Mouse (Mus musculus) MEL (cell line): ENCODE data around the gene Plxdc1. TPM values are rescaled to one million over a fixed set of nuclear protein-coding genes. Genes with fewer than 3 reads are reported as not detected.
A peak's percentile ranks its signal among the peaks of the same experiment; 100 is the strongest.

Experiments
- DNase-seq: peaks from one replicate; pipeline ENCODE4 v3.0.0; 2011; ENCODE audit warnings: low read depth, low spot score
- H3K27ac ChIP-seq: 2 replicates; pipeline ENCODE4 v1.5.1; 2012; ENCODE audit warnings: low read depth, mild to moderate bottlenecking, control low read depth, low read length, moderate library complexity; ENCODE audit not compliant: control insufficient read depth
- H3K27me3 ChIP-seq, 2 experiments: fragments of 150-350 bp in 1 of 2; sonication (generic) in 1 of 2; 2 replicates each; pipeline ENCODE4 v1.6.1; 2012; ENCODE audit warnings: low read length in 2 of 2, mild to moderate bottlenecking in 2 of 2, improper control_type of control experiment in 1 of 2, moderate library complexity in 1 of 2; ENCODE audit not compliant: insufficient read depth in 2 of 2, control insufficient read depth in 1 of 2
- H3K36me3 ChIP-seq, 2 experiments: 2 replicates each; pipeline ENCODE4 v1.6.1; 2012 to 2014; ENCODE audit warnings: low read length in 2 of 2, improper control_type of control experiment in 1 of 2, inconsistent platforms in 1 of 2, mild to moderate bottlenecking in 1 of 2; ENCODE audit not compliant: insufficient read depth in 2 of 2, control insufficient read depth in 1 of 2
- H3K4me1 ChIP-seq, 2 experiments: fragments of 150-350 bp in 1 of 2; sonication (generic) in 1 of 2; 2 replicates each; pipeline ENCODE4 v1.6.1; 2012; ENCODE audit warnings: low read length in 2 of 2, improper control_type of control experiment in 1 of 2, mild to moderate bottlenecking in 1 of 2; ENCODE audit not compliant: insufficient read depth in 2 of 2, control insufficient read depth in 1 of 2
- H3K4me3 ChIP-seq, 2 experiments: fragments of 150-350 bp in 1 of 2; sonication (generic) in 1 of 2; 2 replicates each; pipeline ENCODE4 v1.5.1; 2012; ENCODE audit warnings: low read depth in 2 of 2, low read length in 2 of 2, mild to moderate bottlenecking in 2 of 2, moderate library complexity in 2 of 2, control low read depth in 1 of 2, improper control_type of control experiment in 1 of 2; ENCODE audit not compliant: control insufficient read depth in 1 of 2, insufficient read depth in 1 of 2
- H3K79me2 ChIP-seq: 2 replicates; pipeline ENCODE4 v1.6.1; 2012; ENCODE audit warnings: mild to moderate bottlenecking, low read length, moderate library complexity; ENCODE audit not compliant: control insufficient read depth, poor library complexity, insufficient read depth
- H3K9ac ChIP-seq: 2 replicates; pipeline ENCODE4 v1.6.1; 2012; ENCODE audit warnings: low read depth, mild to moderate bottlenecking, control low read depth, low read length, moderate library complexity; ENCODE audit not compliant: control insufficient read depth, poor library complexity, severe bottlenecking
- H3K9me3 ChIP-seq: fragments of 150-350 bp; sonication (generic); replicated peaks from 2 replicates; pipeline ENCODE4 v1.6.1; 2012; ENCODE audit warnings: mild to moderate bottlenecking, low read length, improper control_type of control experiment, moderate library complexity; ENCODE audit not compliant: insufficient read depth
- CHD2 ChIP-seq: IDR thresholded peaks from 2 replicates; pipeline ENCODE4 v1.6.1; 2011; ENCODE audit warnings: low read length, improper control_type of control experiment
- CTCF ChIP-seq, 3 experiments: IDR thresholded peaks in 2 of 3; conservative IDR thresholded peaks in 1 of 3; 2 replicates each; pipeline ENCODE4 v1.5.1; 2011 to 2012; ENCODE audit warnings: low read length in 3 of 3, low read depth in 2 of 3, mild to moderate bottlenecking in 2 of 3, improper control_type of control experiment in 1 of 3, inconsistent platforms in 1 of 3, mixed read lengths in 1 of 3, moderate library complexity in 1 of 3; ENCODE audit not compliant: control insufficient read depth in 1 of 3, insufficient read depth in 1 of 3, poor library complexity in 1 of 3, severe bottlenecking in 1 of 3
- GABPA ChIP-seq: IDR thresholded peaks from 2 replicates; pipeline ENCODE4 v1.6.1; 2012; ENCODE audit warnings: low read depth, mild to moderate bottlenecking, inconsistent platforms, low read length, improper control_type of control experiment, moderate library complexity
- GATA1 ChIP-seq: IDR thresholded peaks from 2 replicates; pipeline ENCODE4 v1.6.1; 2011; ENCODE audit warnings: low read depth, low read length, improper control_type of control experiment
- JUND ChIP-seq: IDR thresholded peaks from 2 replicates; pipeline ENCODE4 v1.6.1; 2011; ENCODE audit warnings: low read depth, mild to moderate bottlenecking, improper control_type of control experiment, low read length
- KAT2A ChIP-seq: conservative IDR thresholded peaks from 2 replicates; pipeline ENCODE4 v1.6.1; 2012; ENCODE audit warnings: low read depth, low read length, improper control_type of control experiment, inconsistent platforms
- MYB ChIP-seq: IDR thresholded peaks from 2 replicates; pipeline ENCODE4 v1.6.1; 2011; ENCODE audit warnings: mild to moderate bottlenecking, low read depth, low read length, improper control_type of control experiment
- NRF1 ChIP-seq: IDR thresholded peaks from 2 replicates; pipeline ENCODE4 v1.6.1; 2014; ENCODE audit warnings: low read depth, mild to moderate bottlenecking, inconsistent platforms, low read length, improper control_type of control experiment, moderate library complexity; ENCODE audit not compliant: poor library complexity, insufficient read depth, severe bottlenecking
- POLR2A ChIP-seq, 2 experiments: IDR thresholded peaks; 2 replicates each; pipeline ENCODE4 v1.6.1; 2011 to 2012; ENCODE audit warnings: low read length in 2 of 2, mild to moderate bottlenecking in 2 of 2, control low read depth in 1 of 2, improper control_type of control experiment in 1 of 2, low read depth in 1 of 2, moderate library complexity in 1 of 2; ENCODE audit not compliant: control insufficient read depth in 1 of 2, insufficient read depth in 1 of 2, poor library complexity in 1 of 2
- RAD21 ChIP-seq: IDR thresholded peaks from 2 replicates; pipeline ENCODE4 v1.6.1; 2011; ENCODE audit warnings: mild to moderate bottlenecking, low read depth, low read length, improper control_type of control experiment
- RCOR1 ChIP-seq: IDR thresholded peaks from 2 replicates; pipeline ENCODE4 v1.6.1; 2012; ENCODE audit warnings: low read depth, mild to moderate bottlenecking, inconsistent platforms, low read length, improper control_type of control experiment
- SIN3A ChIP-seq: IDR thresholded peaks from 2 replicates; pipeline ENCODE4 v1.6.1; 2012; ENCODE audit warnings: low read length, improper control_type of control experiment, inconsistent platforms
- SMC3 ChIP-seq: IDR thresholded peaks from 2 replicates; pipeline ENCODE4 v1.6.1; 2011; ENCODE audit warnings: low read depth, low read length, improper control_type of control experiment
- TCF12 ChIP-seq: IDR thresholded peaks from 2 replicates; pipeline ENCODE4 v1.6.1; 2014; ENCODE audit warnings: low read depth, mild to moderate bottlenecking, inconsistent platforms, low read length, improper control_type of control experiment, moderate library complexity
- USF1 ChIP-seq: IDR thresholded peaks from 2 replicates; pipeline ENCODE4 v1.6.1; 2014; ENCODE audit warnings: low read depth, mild to moderate bottlenecking, inconsistent platforms, low read length, improper control_type of control experiment, moderate library complexity
- USF2 ChIP-seq, 2 experiments: IDR thresholded peaks; 2 replicates each; pipeline ENCODE4 v1.6.1; 2011 to 2012; ENCODE audit warnings: improper control_type of control experiment in 2 of 2, low read length in 2 of 2, borderline replicate concordance in 1 of 2, inconsistent platforms in 1 of 2, low read depth in 1 of 2, mild to moderate bottlenecking in 1 of 2; ENCODE audit not compliant: insufficient read depth in 1 of 2
- polyA plus RNA-seq, 2 experiments: library from polyadenylated mRNA; stranded (reverse) in 1 of 2; unstranded in 1 of 2; fragments of >175 nt in 1 of 2; fragments of >200 nt in 1 of 2; gene quantifications; 2 replicates each; pipeline versions ENCODE4 v1.2.1 to v1.2.4; 2012; ENCODE audit warnings: low replicate concordance in 2 of 2, low read depth in 1 of 2; ENCODE audit not compliant: insufficient read length in 2 of 2, insufficient read depth in 1 of 2, missing spikeins in 1 of 2
- total RNA-seq: library from RNA; depleted of rRNA; stranded (reverse); fragments of 300-350 nt; gene quantifications from 2 replicates; pipeline ENCODE4 v1.2.3, GENCODE M21; 2012

Gene Plxdc1
- total and polyA plus RNA-seq, 3 experiments: 13.1 to 24.5 TPM; not detected in 1

GRCm38 (mm10) chr11:97968385-97968784 is 17.9 kb downstream of the Plxdc1 start (continued):
- TF ChIP-seq MYB (peak; percentile 41; the same call in 1 of the 2 replicates), RAD21 (no peak), NRF1 (no peak), USF2 (IDR thresholded peaks at IDR 0.05; ENCODE audit: borderline replicate concordance in 1 of 2, insufficient read depth in 1 of 2, low read depth in 1 of 2, low read length in 2 of 2) (no peak), TCF12 (peak; percentile 29; the same call in 1 of the 2 replicates), KAT2A (no peak), USF1 (no peak), GABPA (no peak), SIN3A (peak; percentile 41; the same call in 1 of the 2 replicates)

DNA sequence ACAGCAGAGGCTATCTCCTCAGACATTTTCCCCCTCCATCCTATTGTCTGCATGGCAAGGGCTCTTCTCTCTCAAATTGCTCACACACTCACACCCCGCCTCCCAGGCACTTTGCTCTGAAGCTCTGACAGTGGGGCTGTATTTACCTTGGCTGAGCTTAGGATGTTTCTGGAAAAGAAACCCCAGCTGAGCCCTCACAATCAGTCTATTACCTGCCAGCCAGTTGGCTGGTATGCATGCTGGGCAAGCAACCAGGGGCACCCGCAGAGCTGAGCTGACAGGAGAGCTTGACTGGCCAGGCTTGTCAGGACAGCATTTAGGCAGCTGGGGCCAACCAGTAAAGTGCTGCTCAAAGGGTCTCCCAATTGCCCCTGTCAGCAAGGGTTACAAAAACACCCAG is 19.1 kb downstream of the Plxdc1 start:
- no peak for DNase-seq
- Histone ChIP-seq H3K4me3 (no peak overlapping the region), H3K4me1 (peaks cover 4 to 11% of the 10 kb centered on the region in 2 experiments; a peak in 3 of 4 replicates), H3K27me3 (no peaks in the 10 kb centered on the region), H3K9me3 (no peaks in the 10 kb centered on the region), H3K79me2 (no peaks in the 10 kb centered on the region), H3K9ac (no peak overlapping the region), H3K27ac (no peak overlapping the region)
- TF ChIP-seq POLR2A (IDR thresholded peaks at IDR 0.05; ENCODE audit: control insufficient read depth in 1 of 2, insufficient read depth in 1 of 2, low read depth in 1 of 2, low read length in 2 of 2, poor library complexity in 1 of 2) (0 out of 4 replicates have a peak, but pooled peaks of 1 of the 2 experiments have one; percentile 24), JUND (no peak), GATA1 (no peak), RCOR1 (no peak)
- TF ChIP-seq, all 39 proteins: peak for 1
- H3K36me3 ChIP-seq: 0 out of 4 replicates have a peak, but pooled peaks cover 0 to 2% of the 10 kb centered on the region in 2 experiments

- H3K36me3 ChIP-seq: peaks cover 0 to 8% of the 10 kb centered on the region in 2 experiments; a peak in 2 of 4 replicates
- H3K79me2 ChIP-seq: no peaks in the 10 kb centered on the region
- peaks cover 7 to 13% of the 10 kb centered on the region in 2 experiments for H3K4me1 ChIP-seq
- H3K9ac ChIP-seq: no peak overlapping the region
- H3K27me3 ChIP-seq: no peaks in the 10 kb centered on the region
- no peaks in the 10 kb centered on the region for H3K9me3 ChIP-seq
- no peak for DNase-seq
- H3K27ac ChIP-seq: no peak overlapping the region
- TF ChIP-seq SIN3A (no peak), CTCF (IDR thresholded peaks at IDR 0.05 in 2 of 3, conservative IDR thresholded peaks at IDR 0.05 in 1 of 3; ENCODE audit: control insufficient read depth in 1 of 3, insufficient read depth in 1 of 3, low read depth in 2 of 3, low read length in 3 of 3, poor library complexity in 1 of 3, severe bottlenecking in 1 of 3) (peak; percentile 22 to 43 (median 30); a peak in 4 of 6 replicates), CHD2 (no peak), RCOR1 (no peak), SMC3 (peak; percentile 36)
- H3K4me3 ChIP-seq: no peak overlapping the region
These were observed 25.3 kb downstream of the Plxdc1 start for GRCm38 (mm10) chr11:97960907-97961306.
